Mouse (Mus musculus) C2C12 (cell line): ENCODE results near the gene Fbxw2.

Source experiments
- CEBPB ChIP-seq: IDR thresholded peaks from one replicate; pipeline ENCODE4 v1.6.1; 2011; ENCODE audit warnings: low read depth, mild to moderate bottlenecking, control low read depth, moderate library complexity
- CTCF ChIP-seq: IDR thresholded peaks from one replicate; pipeline ENCODE4 v1.5.1; 2011; ENCODE audit not compliant: control insufficient read depth, insufficient read depth, insufficient read length
- MAX ChIP-seq: IDR thresholded peaks from one replicate; pipeline ENCODE4 v1.6.1; 2011; ENCODE audit warnings: mild to moderate bottlenecking, control low read depth
- MYOD1 ChIP-seq: IDR thresholded peaks from one replicate; pipeline ENCODE4 v1.6.1; 2011; ENCODE audit warnings: low read depth; ENCODE audit not compliant: control insufficient read depth, insufficient read length
- MYOG ChIP-seq: IDR thresholded peaks from one replicate; pipeline ENCODE4 v1.6.1; 2011; ENCODE audit not compliant: control insufficient read depth, insufficient read length; ENCODE audit errors: extremely low read depth
- USF1 ChIP-seq: IDR thresholded peaks from one replicate; pipeline ENCODE4 v1.6.1; 2011; ENCODE audit warnings: low read depth, mild to moderate bottlenecking, control low read depth, moderate library complexity

- TF ChIP-seq MAX (no peak), USF1 (no peak), CTCF (no peak), CEBPB (no peak), MYOD1 (no peak), MYOG (no peak)
These were observed 48.8 kb downstream of the Fbxw2 start for GRCm38 (mm10) chr2:34777237-34777868.
